Mouse (Mus musculus) heart, embryonic 15.5 days (tissue): ENCODE data around the gene Il1rl2. TPM values are rescaled to one million over a fixed set of nuclear protein-coding genes. Genes with fewer than 3 reads are reported as not detected.
"Not testable (repeated sequence)": the region's sequence is repeated elsewhere in the genome, so short reads cannot be mapped to it uniquely, and the experiment has no call there.

Source experiments
- ATAC-seq: fragments of 200-750 bp; cut with Nextera tagmentation; replicated peaks from 2 replicates; pipeline ENCODE4 v1.8.0; 2017; ENCODE audit warnings: low read depth, moderate TSS enrichment; ENCODE audit not compliant: insufficient number of reproducible peaks, insufficient read depth, low FRiP score
- H3K27ac ChIP-seq: fragments of 300-500 bp; sonication (generic); 2 replicates; pipeline ENCODE4 v1.5.1; 2015; ENCODE audit warnings: mild to moderate bottlenecking, inconsistent platforms
- H3K27me3 ChIP-seq: fragments of 300-500 bp; sonication (generic); 2 replicates; pipeline ENCODE4 v1.6.1; 2015; ENCODE audit warnings: inconsistent platforms
- H3K36me3 ChIP-seq: fragments of 300-500 bp; sonication (generic); 2 replicates; pipeline ENCODE4 v1.6.1; 2015; ENCODE audit warnings: mild to moderate bottlenecking, inconsistent platforms
- H3K4me1 ChIP-seq: fragments of 300-500 bp; sonication (generic); replicated peaks from 2 replicates; pipeline ENCODE4 v1.6.1; 2015; ENCODE audit warnings: inconsistent platforms
- H3K4me2 ChIP-seq: fragments of 300-500 bp; sonication (generic); 2 replicates; pipeline ENCODE4 v1.6.1; 2015; ENCODE audit warnings: inconsistent platforms, mild to moderate bottlenecking, moderate library complexity
- H3K4me3 ChIP-seq: fragments of 300-500 bp; sonication (generic); 2 replicates; pipeline ENCODE4 v1.5.1; 2015; ENCODE audit warnings: mild to moderate bottlenecking, inconsistent platforms
- H3K9ac ChIP-seq: fragments of 300-500 bp; sonication (generic); 2 replicates; pipeline ENCODE4 v1.6.1; 2015; ENCODE audit warnings: mild to moderate bottlenecking, inconsistent platforms
- H3K9me3 ChIP-seq: fragments of 300-500 bp; sonication (generic); replicated peaks from 2 replicates; pipeline ENCODE4 v1.6.1; 2016; ENCODE audit warnings: inconsistent platforms
- WGBS: fragments of 180-500 bp; shearing (Covaris S2); methylation state at CpG from one replicate; pipeline ENCODE4 v1.1.7; 2015; ENCODE audit warnings: mixed read lengths; 5-methylcytosine and 5-hydroxymethylcytosine counted together
- polyA plus RNA-seq: library from polyadenylated mRNA; unstranded; fragments of >200 nt; fragmentation: Nextera tagmentation; extraction: Ambion mirVana; gene quantifications from 2 replicates; pipeline ENCODE4 v1.2.1, GENCODE M21; 2015

Gene Il1rl2
- polyA plus RNA-seq, 1 experiment from 2014 or later = 4.4 TPM

GRCm38 (mm10) chr1:40294824-40295223 is 29.6 kb upstream of the Il1rl2 start:
- H3K36me3 ChIP-seq = no peaks in the 10 kb centered on the region; the same call in 1 of the 2 replicates
- no peak overlapping the region for H3K27ac ChIP-seq
- no peak overlapping the region for H3K4me3 ChIP-seq
- 75% methylated on average over 9 of the region's 9 CpGs for WGBS
- H3K9ac ChIP-seq = no peak overlapping the region
- ATAC-seq = no peak
- H3K4me1 ChIP-seq = no peaks in the 10 kb centered on the region
- no peak overlapping the region for H3K4me2 ChIP-seq
- H3K27me3 ChIP-seq = no peaks in the 10 kb centered on the region
- no peaks in the 10 kb centered on the region for H3K9me3 ChIP-seq

- no peak overlapping the region for H3K4me3 ChIP-seq
- peaks cover 3% of the 10 kb centered on the region; the same call in 1 of the 2 replicates for H3K36me3 ChIP-seq
- no peaks in the 10 kb centered on the region for H3K27me3 ChIP-seq
- no peaks in the 10 kb centered on the region for H3K4me1 ChIP-seq
- H3K9ac ChIP-seq = no peak overlapping the region
- no peak for ATAC-seq
- WGBS = 78% methylated on average over 2 of the region's 2 CpGs
- H3K9me3 ChIP-seq = no peaks in the 10 kb centered on the region
- H3K4me2 ChIP-seq = no peak overlapping the region
- H3K27ac ChIP-seq = no peak overlapping the region
Measured at GRCm38 (mm10) chr1:40298053-40298452, 26.4 kb upstream of the Il1rl2 start.

- ATAC-seq = no peak
- 53% methylated on average over 7 of the region's 7 CpGs for WGBS
- no peak overlapping the region for H3K27ac ChIP-seq
- H3K4me3 ChIP-seq = no peak overlapping the region
- no peaks in the 10 kb centered on the region for H3K27me3 ChIP-seq
- no peak overlapping the region for H3K4me2 ChIP-seq
- H3K9me3 ChIP-seq = no peaks in the 10 kb centered on the region
- H3K4me1 ChIP-seq = no peaks in the 10 kb centered on the region
- H3K9ac ChIP-seq = no peak overlapping the region
- H3K36me3 ChIP-seq = peaks cover 3% of the 10 kb centered on the region; the same call in 1 of the 2 replicates
Measured at GRCm38 (mm10) chr1:40303179-40303866, 21.1 kb upstream of the Il1rl2 start.

GRCm38 (mm10) chr1:40304321-40304720 is 20.1 kb upstream of the Il1rl2 start:
- not testable (repeated sequence) for H3K27me3 ChIP-seq, H3K36me3 ChIP-seq, H3K4me1 ChIP-seq, ATAC-seq, H3K9me3 ChIP-seq, H3K9ac ChIP-seq, H3K27ac ChIP-seq, H3K4me2 ChIP-seq, H3K4me3 ChIP-seq
- 80% methylated on average over 4 of the region's 4 CpGs for WGBS

GRCm38 (mm10) chr1:40306111-40306510 is 18.3 kb upstream of the Il1rl2 start:
- no peak overlapping the region for H3K9ac ChIP-seq
- H3K4me3 ChIP-seq = no peak overlapping the region
- ATAC-seq = no peak
- no peak overlapping the region for H3K27ac ChIP-seq
- no peaks in the 10 kb centered on the region for H3K9me3 ChIP-seq
- no peaks in the 10 kb centered on the region for H3K36me3 ChIP-seq
- WGBS = 81% methylated on average over 2 of the region's 2 CpGs
- no peak overlapping the region for H3K4me2 ChIP-seq
- no peaks in the 10 kb centered on the region for H3K4me1 ChIP-seq
- no peaks in the 10 kb centered on the region for H3K27me3 ChIP-seq

GRCm38 (mm10) chr1:40311123-40311522 is 13.3 kb upstream of the Il1rl2 start:
- ATAC-seq = no peak
- no peak overlapping the region for H3K27ac ChIP-seq
- no peaks in the 10 kb centered on the region for H3K9me3 ChIP-seq
- H3K9ac ChIP-seq = no peak overlapping the region
- 60% methylated on average over 3 of the region's 3 CpGs for WGBS
- peaks cover 10% of the 10 kb centered on the region; the same call in 1 of the 2 replicates for H3K36me3 ChIP-seq
- H3K4me2 ChIP-seq = no peak overlapping the region
- no peaks in the 10 kb centered on the region for H3K27me3 ChIP-seq
- no peak overlapping the region for H3K4me3 ChIP-seq
- no peaks in the 10 kb centered on the region for H3K4me1 ChIP-seq

GRCm38 (mm10) chr1:40311625-40312024 is 12.8 kb upstream of the Il1rl2 start:
- ATAC-seq = no peak
- 75% methylated on average over 2 of the region's 2 CpGs for WGBS
- Histone ChIP-seq H3K27ac (no peak overlapping the region), H3K4me1 (no peaks in the 10 kb centered on the region), H3K9ac (no peak overlapping the region), H3K4me3 (no peak overlapping the region), H3K27me3 (no peaks in the 10 kb centered on the region), H3K4me2 (no peak overlapping the region), H3K9me3 (no peaks in the 10 kb centered on the region), H3K36me3 (peaks cover 10% of the 10 kb centered on the region; the same call in 1 of the 2 replicates)

- Histone ChIP-seq H3K4me2 (no peak overlapping the region), H3K36me3 (peaks cover 10% of the 10 kb centered on the region; the same call in 1 of the 2 replicates), H3K27ac (no peak overlapping the region), H3K9ac (no peak overlapping the region), H3K9me3 (no peaks in the 10 kb centered on the region), H3K4me3 (no peak overlapping the region), H3K27me3 (no peaks in the 10 kb centered on the region), H3K4me1 (no peaks in the 10 kb centered on the region)
- 79% methylated on average over 12 of the region's 12 CpGs for WGBS
- ATAC-seq = no peak
Measured at GRCm38 (mm10) chr1:40314016-40314415, 10.4 kb upstream of the Il1rl2 start.

GRCm38 (mm10) chr1:40317657-40318056 is 6.8 kb upstream of the Il1rl2 start:
- Histone ChIP-seq H3K9ac (no peak overlapping the region), H3K36me3 (peaks cover 8% of the 10 kb centered on the region; the same call in 1 of the 2 replicates), H3K4me2 (no peak overlapping the region), H3K27me3 (no peaks in the 10 kb centered on the region), H3K9me3 (no peaks in the 10 kb centered on the region), H3K4me3 (no peak overlapping the region), H3K4me1 (peaks cover 5% of the 10 kb centered on the region; the same call in 1 of the 2 replicates), H3K27ac (no peak overlapping the region)
- ATAC-seq = no peak
- 86% methylated on average over 8 of the region's 8 CpGs for WGBS

- no peak overlapping the region for H3K9ac ChIP-seq
- H3K4me1 ChIP-seq = peaks cover 13% of the 10 kb centered on the region
- no peaks in the 10 kb centered on the region for H3K9me3 ChIP-seq
- no peaks in the 10 kb centered on the region for H3K36me3 ChIP-seq
- no peak for ATAC-seq
- 77% methylated on average over 6 of the region's 6 CpGs for WGBS
- no peak overlapping the region for H3K27ac ChIP-seq
- H3K27me3 ChIP-seq = peaks cover 14% of the 10 kb centered on the region
- H3K4me3 ChIP-seq = no peak overlapping the region
- H3K4me2 ChIP-seq = no peak overlapping the region
Measured at GRCm38 (mm10) chr1:40321824-40322223, 2.6 kb upstream of the Il1rl2 start.

- 75% methylated on average over 3 of the region's 3 CpGs for WGBS
- Histone ChIP-seq H3K4me2 (no peak overlapping the region), H3K9ac (no peak overlapping the region), H3K27me3 (peaks cover 16% of the 10 kb centered on the region), H3K4me1 (peaks cover 13% of the 10 kb centered on the region), H3K9me3 (no peaks in the 10 kb centered on the region), H3K27ac (no peak overlapping the region), H3K36me3 (no peaks in the 10 kb centered on the region), H3K4me3 (no peak overlapping the region)
- ATAC-seq = no peak
Measured at GRCm38 (mm10) chr1:40322543-40322942, 1.9 kb upstream of the Il1rl2 start.
